Mouse (Mus musculus) G1E (cell line): ENCODE results near the gene Coa7. TPM values are rescaled to one million over a fixed set of nuclear protein-coding genes. Genes with fewer than 3 reads are reported as not detected.

Experiments
- ATAC-seq: 2 replicates; pipeline ENCODE4 v1.8.0; 2016; ENCODE audit warnings: mild to moderate bottlenecking; ENCODE audit not compliant: insufficient number of reproducible peaks, poor library complexity, low FRiP score, severe bottlenecking; ENCODE audit errors: extremely low read depth
- DNase-seq: peaks from one replicate; pipeline ENCODE4 v3.0.0; 2012; ENCODE audit warnings: low spot score
- H3K27me3 ChIP-seq: 2 replicates; pipeline ENCODE4 v1.6.1; 2012; ENCODE audit warnings: mild to moderate bottlenecking, low read length, inconsistent platforms; ENCODE audit not compliant: insufficient read depth
- H3K36me3 ChIP-seq: replicated peaks from 2 replicates; pipeline ENCODE3; 2012; ENCODE audit warnings: mild to moderate bottlenecking, inconsistent platforms
- H3K4me1 ChIP-seq: 2 replicates; pipeline ENCODE4 v1.6.1; 2012; ENCODE audit warnings: low read depth, low read length, inconsistent platforms, mixed read lengths; ENCODE audit not compliant: insufficient read depth
- H3K4me3 ChIP-seq: 2 replicates; pipeline ENCODE4 v1.5.1; 2012; ENCODE audit warnings: low read depth, mild to moderate bottlenecking, inconsistent platforms, low read length, moderate library complexity, mixed read lengths
- H3K9me3 ChIP-seq: replicated peaks from 2 replicates; pipeline ENCODE4 v1.6.1; 2012; ENCODE audit warnings: inconsistent platforms
- CTCF ChIP-seq: IDR thresholded peaks from 2 replicates; pipeline ENCODE4 v1.5.1; 2012; ENCODE audit warnings: low read depth, low read length, inconsistent platforms, mixed read lengths
- GATA1 ChIP-seq: IDR thresholded peaks from 2 replicates; pipeline ENCODE4 v1.6.1; 2012; ENCODE audit warnings: borderline replicate concordance, low read length, inconsistent platforms, mixed read lengths
- GATA2 ChIP-seq: IDR thresholded peaks from 2 replicates; pipeline ENCODE4 v1.6.1; 2012; ENCODE audit warnings: low read depth, low read length, inconsistent platforms, borderline replicate concordance
- POLR2AphosphoS5 ChIP-seq: IDR thresholded peaks from 2 replicates; pipeline ENCODE4 v1.6.1; 2012; ENCODE audit warnings: low read depth, low read length, inconsistent platforms; ENCODE audit not compliant: insufficient replicate concordance
- TAL1 ChIP-seq: conservative IDR thresholded peaks from 2 replicates; pipeline ENCODE4 v1.6.1; 2012; ENCODE audit warnings: low read depth, low read length, inconsistent platforms, mixed read lengths
- polyA plus RNA-seq: library from polyadenylated mRNA; stranded (reverse); fragments of >175 nt; gene quantifications from 2 replicates; pipeline ENCODE4 v1.2.3, GENCODE M21; 2012
- total RNA-seq, 2 experiments: library from RNA; stranded (forward) in 1 of 2; stranded (reverse) in 1 of 2; fragments of 200-1000 nt in 1 of 2; fragments of >200 nt in 1 of 2; fragmentation: Nextera tagmentation in 1 of 2; gene quantifications; 2 replicates each; pipeline ENCODE4 v1.2.3; 2014 to 2017

Coa7 gene
- total and polyA plus RNA-seq, 3 experiments, result 4.2 to 11.1 (median 4.2) TPM

DNA sequence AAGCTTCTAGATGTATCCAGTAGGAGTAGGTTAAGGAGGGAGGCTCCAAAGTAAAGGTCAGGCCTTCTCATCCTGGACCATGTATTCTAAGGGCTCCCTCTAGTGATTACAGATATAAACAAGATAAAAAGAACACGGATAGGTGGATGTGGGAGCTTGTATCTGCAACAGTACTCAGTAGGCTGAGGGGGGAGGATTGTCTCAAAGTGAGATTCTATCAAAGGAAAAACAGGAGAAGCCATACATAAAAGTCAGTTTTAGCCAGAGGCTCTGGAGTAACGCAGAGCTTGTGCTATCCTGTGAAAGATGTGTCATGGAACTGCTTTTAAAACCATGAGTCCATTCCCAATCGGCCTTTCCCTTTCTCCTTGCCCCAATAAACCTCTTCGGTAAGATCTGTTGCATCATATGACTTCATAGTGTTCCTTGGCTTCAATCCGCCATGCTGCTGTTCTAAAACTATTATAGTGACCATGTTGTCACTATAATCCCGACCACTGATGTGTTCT, 815 bp upstream of the Coa7 start:
- Histone ChIP-seq H3K9me3 (no peaks in the 10 kb centered on the region), H3K4me1 (peaks cover 28% of the 10 kb centered on the region)

DNA sequence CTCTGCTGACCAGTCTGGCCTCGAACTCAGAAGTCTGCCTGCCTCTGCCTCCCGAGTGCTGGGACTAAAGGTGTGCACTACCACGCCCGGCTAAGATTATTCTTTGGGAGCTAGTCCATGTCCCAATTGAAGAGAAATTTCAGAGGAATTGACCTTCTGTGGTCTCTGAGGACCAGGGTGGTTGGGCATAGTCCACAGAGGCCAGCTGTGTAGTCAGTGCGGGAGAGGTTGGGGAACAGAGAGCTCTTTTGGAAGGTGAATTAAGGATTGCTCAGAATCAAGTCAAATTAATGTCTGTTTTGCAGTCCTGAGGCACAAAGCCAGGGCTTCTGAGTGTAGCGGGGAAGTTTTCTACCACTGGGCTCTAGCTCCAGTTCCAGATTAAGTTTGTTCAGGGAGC, 1.9 kb downstream of the Coa7 start:
- Histone ChIP-seq H3K9me3 (no peaks in the 10 kb centered on the region), H3K4me1 (peaks cover 25% of the 10 kb centered on the region), H3K36me3 (peaks cover 41% of the 10 kb centered on the region), H3K4me3 (no peak overlapping the region), H3K27me3 (no peaks in the 10 kb centered on the region)
- no peak for DNase-seq
- ATAC-seq, result no peak
- no peak for TF ChIP-seq CTCF
- TF ChIP-seq GATA2, result no peak
- TF ChIP-seq POLR2AphosphoS5, result no peak
- no peak for TF ChIP-seq TAL1
- no peak for TF ChIP-seq GATA1

More for the DNA sequence above, 815 bp upstream of the Coa7 start:
- peak overlapping the region; percentile 77; the same call in 1 of the 2 replicates for H3K4me3 ChIP-seq
- H3K27me3 ChIP-seq, result no peaks in the 10 kb centered on the region
- no peak for TF ChIP-seq GATA1
- DNase-seq (no peak), ATAC-seq (no peak)
- peaks cover 23% of the 10 kb centered on the region for H3K36me3 ChIP-seq

DNA sequence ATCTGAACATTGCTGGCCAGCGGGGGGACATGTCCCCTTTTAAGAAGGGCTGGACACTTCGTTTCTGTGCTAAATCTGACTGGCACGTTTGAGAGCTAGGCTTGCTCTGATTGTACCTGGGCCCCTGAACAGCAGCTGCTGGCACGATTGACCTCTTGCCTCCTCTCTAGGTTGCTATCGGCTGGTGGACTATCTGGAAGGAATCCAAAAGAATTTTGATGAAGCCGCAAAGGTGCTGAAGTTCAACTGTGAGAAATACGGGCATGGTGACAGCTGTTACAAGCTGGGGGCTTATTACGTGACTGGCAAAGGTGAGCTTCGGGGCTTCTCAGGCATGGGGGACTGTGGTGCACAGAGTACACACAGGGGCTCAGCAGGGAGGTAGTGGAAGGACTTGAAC, 4.1 kb downstream of the Coa7 start:
- TF ChIP-seq CTCF, result no peak
- no peak for TF ChIP-seq TAL1
- no peak for TF ChIP-seq POLR2AphosphoS5
- no peak for TF ChIP-seq GATA2
- no peak for TF ChIP-seq GATA1
- no peak for ATAC-seq
- no peak for DNase-seq
- no peaks in the 10 kb centered on the region for H3K9me3 ChIP-seq
- H3K36me3 ChIP-seq, result peaks cover 58% of the 10 kb centered on the region
- no peaks in the 10 kb centered on the region for H3K27me3 ChIP-seq
- no peak overlapping the region for H3K4me3 ChIP-seq
- H3K4me1 ChIP-seq, result peaks cover 23% of the 10 kb centered on the region

DNA sequence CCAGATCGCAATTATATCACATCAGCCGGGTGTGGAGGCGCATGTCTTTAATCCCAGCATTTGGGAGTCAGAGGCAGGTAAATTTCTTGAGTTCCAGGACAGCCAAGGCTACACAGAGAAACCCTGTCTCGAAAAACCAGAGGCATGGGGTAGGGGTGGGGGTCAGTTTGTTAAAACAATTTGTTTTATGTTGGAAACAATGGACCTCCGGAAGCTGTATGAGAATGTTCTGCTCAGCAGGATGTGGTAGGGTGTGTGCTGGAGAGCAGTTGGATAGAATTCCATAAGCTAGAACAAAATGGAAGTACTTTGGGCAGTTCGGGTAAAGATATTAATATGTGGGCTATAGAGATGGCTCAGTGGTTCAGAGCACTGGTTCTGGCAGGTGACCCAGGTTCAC, 7.5 kb downstream of the Coa7 start:
- DNase-seq, result no peak
- peaks cover 83% of the 10 kb centered on the region for H3K36me3 ChIP-seq

DNA sequence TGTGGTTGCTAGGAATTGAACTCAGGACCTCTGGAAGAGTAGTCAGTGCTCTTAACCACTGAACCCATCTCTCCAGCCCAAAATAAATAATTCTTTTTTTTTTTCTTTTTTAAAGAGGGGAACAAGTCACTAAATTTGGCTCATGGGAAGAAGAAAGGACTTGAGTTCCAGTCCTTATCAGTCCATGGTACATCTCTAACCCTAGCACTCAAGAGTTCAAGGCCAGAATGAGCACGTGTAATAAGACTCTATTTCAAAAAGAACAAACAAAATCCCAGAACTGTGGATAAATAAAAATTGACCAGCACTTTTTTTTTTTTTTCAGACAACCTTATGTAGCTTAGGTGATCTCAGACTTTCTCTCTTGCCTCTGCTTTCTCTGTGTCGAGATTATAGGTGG, 8.8 kb downstream of the Coa7 start:
- H3K4me1 ChIP-seq, result peaks cover 16% of the 10 kb centered on the region
- TF ChIP-seq GATA1 (no peak), POLR2AphosphoS5 (no peak), TAL1 (no peak), GATA2 (no peak), CTCF (no peak)
- H3K36me3 ChIP-seq, result peaks cover 80% of the 10 kb centered on the region
- no peaks in the 10 kb centered on the region for H3K9me3 ChIP-seq
- ATAC-seq, result no peak
- no peak for DNase-seq
- H3K4me3 ChIP-seq, result no peak overlapping the region
- H3K27me3 ChIP-seq, result no peaks in the 10 kb centered on the region

More for the DNA sequence above, 7.5 kb downstream of the Coa7 start:
- Histone ChIP-seq H3K9me3 (no peaks in the 10 kb centered on the region), H3K4me3 (no peak overlapping the region), H3K27me3 (no peaks in the 10 kb centered on the region), H3K4me1 (peaks cover 21% of the 10 kb centered on the region)
- no peak for TF ChIP-seq GATA1
- TF ChIP-seq POLR2AphosphoS5, result no peak
- no peak for TF ChIP-seq CTCF
- TF ChIP-seq GATA2, result no peak
- TF ChIP-seq TAL1, result no peak
- ATAC-seq, result no peak

DNA sequence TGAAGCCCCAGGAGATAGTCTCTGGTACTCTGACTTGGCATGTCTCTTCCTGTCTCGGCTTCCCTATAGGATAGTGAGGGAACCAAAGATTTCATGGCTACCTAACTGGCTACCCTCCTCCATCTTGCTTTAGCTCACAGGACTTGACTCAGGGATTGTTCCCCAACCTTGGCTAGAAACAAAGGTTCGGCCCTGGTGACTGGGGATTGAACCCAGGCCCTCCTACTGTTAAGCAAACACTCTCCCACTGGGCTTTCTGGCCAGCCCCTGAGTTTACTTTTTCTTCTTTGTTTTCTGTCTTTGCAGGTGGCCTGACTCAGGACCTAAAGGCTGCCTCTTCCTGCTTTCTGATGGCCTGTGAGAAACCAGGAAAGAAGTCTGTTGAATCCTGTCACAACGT, 9.9 kb downstream of the Coa7 start:
- H3K9me3 ChIP-seq, result no peaks in the 10 kb centered on the region
- TF ChIP-seq POLR2AphosphoS5 (no peak), GATA2 (no peak), CTCF (no peak), GATA1 (no peak), TAL1 (no peak)
- H3K27me3 ChIP-seq, result no peaks in the 10 kb centered on the region
- H3K4me1 ChIP-seq, result peaks cover 16% of the 10 kb centered on the region
- H3K36me3 ChIP-seq, result peaks cover 74% of the 10 kb centered on the region
- ATAC-seq (no peak), DNase-seq (no peak)
- H3K4me3 ChIP-seq, result no peak overlapping the region
